Mouse (Mus musculus): Measurements from ENCODE around the gene Gm10803. TPM values are rescaled to one million over a fixed set of nuclear protein-coding genes. Genes with fewer than 3 reads are reported as not detected.

Gene Gm10803
- total and polyA plus RNA-seq, 2 experiments: not detected

GRCm38 (mm10) chr2:93593121-93593520, 32.8 kb downstream of the Gm10803 start:
- Histone ChIP-seq H3K27me3 (ENCODE audit: control insufficient read depth, insufficient read depth, low read length) (no peaks in the 10 kb centered on the region), H3K4me3 (ENCODE audit: insufficient read depth, low read depth, low read length) (no peak overlapping the region), H3K36me3 (ENCODE audit: control insufficient read depth, insufficient read depth, low read length) (no peaks in the 10 kb centered on the region), H3K79me2 (ENCODE audit: control insufficient read depth, insufficient read depth, low read length) (no peaks in the 10 kb centered on the region), H3K9ac (ENCODE audit: low read depth, low read length) (no peak overlapping the region), H3K4me1 (ENCODE audit: control insufficient read depth, insufficient read depth, low read length) (no peaks in the 10 kb centered on the region), H3K27ac (replicated peaks; ENCODE audit: insufficient read depth, low read depth, low read length) (no peak overlapping the region)
- TF ChIP-seq CTCF (IDR thresholded peaks at IDR 0.05; ENCODE audit: low read depth, low read length) (no peak), POLR2A (IDR thresholded peaks at IDR 0.05; ENCODE audit: extremely low read depth, insufficient read depth, low read length) (no peak)
- 75% methylated on average over 10 of the region's 10 CpGs for WGBS
- no peak for DNase-seq (ENCODE audit: extremely low read depth, low read depth, low spot score)

GRCm38 (mm10) chr2:93597145-93597544, 36.8 kb downstream of the Gm10803 start:
- no peak overlapping the region for H3K9ac ChIP-seq (ENCODE audit: low read depth, low read length)
- DNase-seq (ENCODE audit: extremely low read depth, low read depth, low spot score): no peak
- H3K36me3 ChIP-seq (ENCODE audit: control insufficient read depth, insufficient read depth, low read length): no peaks in the 10 kb centered on the region
- H3K4me3 ChIP-seq (ENCODE audit: insufficient read depth, low read depth, low read length): no peak overlapping the region
- WGBS: 90% methylated on average over 11 of the region's 11 CpGs
- TF ChIP-seq CTCF (IDR thresholded peaks at IDR 0.05; ENCODE audit: low read depth, low read length) (no peak), POLR2A (IDR thresholded peaks at IDR 0.05; ENCODE audit: extremely low read depth, insufficient read depth, low read length) (no peak)
- no peaks in the 10 kb centered on the region for H3K27me3 ChIP-seq (ENCODE audit: control insufficient read depth, insufficient read depth, low read length)
- no peaks in the 10 kb centered on the region for H3K4me1 ChIP-seq (ENCODE audit: control insufficient read depth, insufficient read depth, low read length)
- H3K27ac ChIP-seq (replicated peaks; ENCODE audit: insufficient read depth, low read depth, low read length): no peak overlapping the region
- H3K79me2 ChIP-seq (ENCODE audit: control insufficient read depth, insufficient read depth, low read length): no peaks in the 10 kb centered on the region

GRCm38 (mm10) chr2:93599731-93600130, 39.4 kb downstream of the Gm10803 start:
- H3K36me3 ChIP-seq (ENCODE audit: control insufficient read depth, insufficient read depth, low read length): no peaks in the 10 kb centered on the region
- no peaks in the 10 kb centered on the region for H3K79me2 ChIP-seq (ENCODE audit: control insufficient read depth, insufficient read depth, low read length)
- H3K9ac ChIP-seq (ENCODE audit: low read depth, low read length): no peak overlapping the region
- DNase-seq (ENCODE audit: extremely low read depth, low read depth, low spot score): peak; percentile 47
- peak overlapping the region; percentile 12; the same call in 1 of the 2 replicates for H3K27ac ChIP-seq (replicated peaks; ENCODE audit: insufficient read depth, low read depth, low read length)
- peak overlapping the region; percentile 30; the same call in 1 of the 2 replicates for H3K4me3 ChIP-seq (ENCODE audit: insufficient read depth, low read depth, low read length)
- no peaks in the 10 kb centered on the region for H3K4me1 ChIP-seq (ENCODE audit: control insufficient read depth, insufficient read depth, low read length)
- TF ChIP-seq POLR2A (IDR thresholded peaks at IDR 0.05; ENCODE audit: extremely low read depth, insufficient read depth, low read length) (no peak), CTCF (IDR thresholded peaks at IDR 0.05; ENCODE audit: low read depth, low read length) (no peak)
- 61% methylated on average over 9 of the region's 9 CpGs for WGBS
- no peaks in the 10 kb centered on the region for H3K27me3 ChIP-seq (ENCODE audit: control insufficient read depth, insufficient read depth, low read length)

GRCm38 (mm10) chr2:93604601-93605285, 44.4 kb downstream of the Gm10803 start:
- no peaks in the 10 kb centered on the region for H3K36me3 ChIP-seq (ENCODE audit: control insufficient read depth, insufficient read depth, low read length)
- 83% methylated on average over 6 of the region's 6 CpGs for WGBS
- H3K27me3 ChIP-seq (ENCODE audit: control insufficient read depth, insufficient read depth, low read length): no peaks in the 10 kb centered on the region

GRCm38 (mm10) chr2:93608800-93609199, 48.4 kb downstream of the Gm10803 start:
- Histone ChIP-seq H3K4me1 (ENCODE audit: control insufficient read depth, insufficient read depth, low read length) (no peaks in the 10 kb centered on the region), H3K79me2 (ENCODE audit: control insufficient read depth, insufficient read depth, low read length) (no peaks in the 10 kb centered on the region), H3K27me3 (ENCODE audit: control insufficient read depth, insufficient read depth, low read length) (no peaks in the 10 kb centered on the region), H3K9ac (ENCODE audit: low read depth, low read length) (no peak overlapping the region), H3K36me3 (ENCODE audit: control insufficient read depth, insufficient read depth, low read length) (no peaks in the 10 kb centered on the region), H3K27ac (replicated peaks; ENCODE audit: insufficient read depth, low read depth, low read length) (no peak overlapping the region), H3K4me3 (ENCODE audit: insufficient read depth, low read depth, low read length) (no peak overlapping the region)
- WGBS: 91% methylated on average over 3 of the region's 3 CpGs
- no peak for DNase-seq (ENCODE audit: extremely low read depth, low read depth, low spot score)
- TF ChIP-seq POLR2A (IDR thresholded peaks at IDR 0.05; ENCODE audit: extremely low read depth, insufficient read depth, low read length) (no peak), CTCF (IDR thresholded peaks at IDR 0.05; ENCODE audit: low read depth, low read length) (no peak)

More at GRCm38 (mm10) chr2:93604601-93605285, 44.4 kb downstream of the Gm10803 start:
- H3K79me2 ChIP-seq (ENCODE audit: control insufficient read depth, insufficient read depth, low read length): no peaks in the 10 kb centered on the region
- H3K4me1 ChIP-seq (ENCODE audit: control insufficient read depth, insufficient read depth, low read length): no peaks in the 10 kb centered on the region
- no peak for DNase-seq (ENCODE audit: extremely low read depth, low read depth, low spot score)
- H3K27ac ChIP-seq (replicated peaks; ENCODE audit: insufficient read depth, low read depth, low read length): no peak overlapping the region
- no peak overlapping the region for H3K4me3 ChIP-seq (ENCODE audit: insufficient read depth, low read depth, low read length)
- no peak overlapping the region for H3K9ac ChIP-seq (ENCODE audit: low read depth, low read length)
- no peak for TF ChIP-seq POLR2A (IDR thresholded peaks at IDR 0.05; ENCODE audit: extremely low read depth, insufficient read depth, low read length)
- TF ChIP-seq CTCF (IDR thresholded peaks at IDR 0.05; ENCODE audit: low read depth, low read length): no peak

GRCm38 (mm10) chr2:93613020-93613419, 52.7 kb downstream of the Gm10803 start:
- H3K4me3 ChIP-seq (ENCODE audit: insufficient read depth, low read depth, low read length): no peak overlapping the region
- H3K79me2 ChIP-seq (ENCODE audit: control insufficient read depth, insufficient read depth, low read length): no peaks in the 10 kb centered on the region

More at GRCm38 (mm10) chr2:93613020-93613419, 52.7 kb downstream of the Gm10803 start:
- H3K27ac ChIP-seq (replicated peaks; ENCODE audit: insufficient read depth, low read depth, low read length): no peak overlapping the region
- H3K4me1 ChIP-seq (ENCODE audit: control insufficient read depth, insufficient read depth, low read length): no peaks in the 10 kb centered on the region
- no peaks in the 10 kb centered on the region for H3K27me3 ChIP-seq (ENCODE audit: control insufficient read depth, insufficient read depth, low read length)
- no peak overlapping the region for H3K9ac ChIP-seq (ENCODE audit: low read depth, low read length)
- WGBS: 34% methylated on average over 7 of the region's 7 CpGs
- no peaks in the 10 kb centered on the region for H3K36me3 ChIP-seq (ENCODE audit: control insufficient read depth, insufficient read depth, low read length)
- peak; percentile 78 for DNase-seq (ENCODE audit: extremely low read depth, low read depth, low spot score)
- TF ChIP-seq CTCF (IDR thresholded peaks at IDR 0.05; ENCODE audit: low read depth, low read length) (no peak), POLR2A (IDR thresholded peaks at IDR 0.05; ENCODE audit: extremely low read depth, insufficient read depth, low read length) (no peak)

Other genes starting within 250 kb of the Gm10803 start
- 0.55 and 1.8 TPM in 2 replicates for gene Tspan18, start 226.1 kb upstream of the Gm10803 start, total RNA-seq (2014; rRNA removed)
- 1.7 and 2.4 TPM in 2 replicates for gene Tspan18, start 226.1 kb upstream of the Gm10803 start, polyA plus RNA-seq (2012; rRNA removed)
- 76.1 and 81.6 TPM in 2 replicates for gene Cd82, start 97.4 kb upstream of the Gm10803 start, total RNA-seq (2014; rRNA removed)
- gene Cd82, start 97.4 kb upstream of the Gm10803 start, polyA plus RNA-seq (2012; rRNA removed): 140 and 148 TPM in 2 replicates
- not detected in 2 replicates for gene Alx4, start 81.8 kb downstream of the Gm10803 start, total RNA-seq (2014; rRNA removed)
- gene Alx4, start 81.8 kb downstream of the Gm10803 start, polyA plus RNA-seq (2012; rRNA removed): not detected in 2 replicates

All from liver, adult 2 months (tissue).